Mouse (Mus musculus) limb, embryonic 10.5 days (tissue): ENCODE measurements at regions not wholly inside any gene's neighbourhood (a gene's known extent, or its start where the extent isn't known, plus 50 kb on each side); places are given as distances from the start of the nearest gene placed in this dataset.

Source experiments
- DNase-seq: peaks from one replicate; pipeline ENCODE4 v3.0.0-alpha.2; 2017; ENCODE audit warnings: low spot score
- H3K27ac ChIP-seq: fragments of 300-500 bp; sonication (generic); 2 replicates; pipeline ENCODE4 v1.5.1; 2016; ENCODE audit warnings: mild to moderate bottlenecking
- H3K27me3 ChIP-seq: fragments of 300-500 bp; sonication (generic); 2 replicates; pipeline ENCODE4 v1.6.1; 2016; ENCODE audit warnings: low read depth, mild to moderate bottlenecking; ENCODE audit not compliant: poor library complexity, severe bottlenecking
- H3K36me3 ChIP-seq: fragments of 300-500 bp; sonication (generic); 2 replicates; pipeline ENCODE4 v1.6.1; 2016; ENCODE audit warnings: mild to moderate bottlenecking, moderate library complexity
- H3K4me1 ChIP-seq: fragments of 300-500 bp; sonication (generic); 2 replicates; pipeline ENCODE4 v1.6.1; 2016
- H3K4me3 ChIP-seq: fragments of 300-500 bp; sonication (generic); 2 replicates; pipeline ENCODE4 v1.5.1; 2016; ENCODE audit warnings: mild to moderate bottlenecking, moderate library complexity
- H3K9me3 ChIP-seq: fragments of 300-500 bp; sonication (generic); replicated peaks from 2 replicates; pipeline ENCODE4 v1.6.1; 2016; ENCODE audit warnings: mild to moderate bottlenecking
- WGBS: fragments of 180-500 bp; shearing (Covaris S2); methylation state at CpG from one replicate; pipeline ENCODE4 v1.1.7; 2016; 5-methylcytosine and 5-hydroxymethylcytosine counted together

- peak overlapping the region; percentile 4; the same call in 1 of the 2 replicates for H3K27ac ChIP-seq
- WGBS: 75% methylated on average over 15 of the region's 15 CpGs
- no peak for DNase-seq
- H3K36me3 ChIP-seq: no peaks in the 10 kb centered on the region
- peaks cover 30% of the 10 kb centered on the region for H3K4me1 ChIP-seq
- H3K27me3 ChIP-seq: no peaks in the 10 kb centered on the region
- H3K4me3 ChIP-seq: no peak overlapping the region
- H3K9me3 ChIP-seq: no peaks in the 10 kb centered on the region
These were observed 129.8 kb downstream of the Cd24a start for GRCm38 (mm10) chr10:43707821-43708373.

- Histone ChIP-seq H3K9me3 (no peaks in the 10 kb centered on the region), H3K4me3 (no peak overlapping the region), H3K36me3 (no peaks in the 10 kb centered on the region), H3K4me1 (peaks cover 30% of the 10 kb centered on the region), H3K27ac (no peak overlapping the region), H3K27me3 (no peaks in the 10 kb centered on the region)
- 93% methylated on average over 6 of the region's 6 CpGs for whole genome bisulfite sequencing
- DNase-seq: no peak
These were observed 131.4 kb downstream of the Cd24a start for GRCm38 (mm10) chr10:43709278-43710033.

- Histone ChIP-seq H3K27me3 (no peaks in the 10 kb centered on the region), H3K36me3 (no peaks in the 10 kb centered on the region), H3K4me1 (peaks cover 26% of the 10 kb centered on the region), H3K9me3 (no peaks in the 10 kb centered on the region), H3K27ac (no peak overlapping the region), H3K4me3 (no peak overlapping the region)
- DNase-seq: no peak
- WGBS: 87% methylated on average over 8 of the region's 8 CpGs
These were observed 132.3 kb downstream of the Cd24a start for GRCm38 (mm10) chr10:43710186-43710885.

- H3K27me3 ChIP-seq: no peaks in the 10 kb centered on the region
- DNase-seq: no peak
- WGBS: 88% methylated on average over 2 of the region's 2 CpGs
- H3K27ac ChIP-seq: no peak overlapping the region
- H3K36me3 ChIP-seq: no peaks in the 10 kb centered on the region
- H3K4me1 ChIP-seq: peaks cover 20% of the 10 kb centered on the region
- no peak overlapping the region for H3K4me3 ChIP-seq
- H3K9me3 ChIP-seq: no peaks in the 10 kb centered on the region
These were observed 132.8 kb downstream of the Cd24a start for GRCm38 (mm10) chr10:43710886-43711256.

GRCm38 (mm10) chr10:43712657-43713056 is 134.6 kb downstream of the Cd24a start:
- Histone ChIP-seq H3K4me1 (peaks cover 13% of the 10 kb centered on the region), H3K9me3 (no peaks in the 10 kb centered on the region), H3K4me3 (no peak overlapping the region), H3K27ac (no peak overlapping the region), H3K27me3 (no peaks in the 10 kb centered on the region), H3K36me3 (no peaks in the 10 kb centered on the region)
- no peak for DNase-seq

- Histone ChIP-seq H3K9me3 (no peaks in the 10 kb centered on the region), H3K27ac (peak overlapping the region; percentile 66), H3K27me3 (no peaks in the 10 kb centered on the region), H3K4me3 (no peak overlapping the region), H3K4me1 (peaks cover 52% of the 10 kb centered on the region), H3K36me3 (no peaks in the 10 kb centered on the region)
- WGBS: 54% methylated on average over 13 of the region's 13 CpGs
- DNase-seq: no peak
These were observed 140.7 kb downstream of the Cd24a start for GRCm38 (mm10) chr10:43718768-43719167.

- Histone ChIP-seq H3K27ac (peak overlapping the region; percentile 97; the same call in 1 of the 2 replicates), H3K4me3 (no peak overlapping the region), H3K27me3 (no peaks in the 10 kb centered on the region), H3K9me3 (no peaks in the 10 kb centered on the region), H3K4me1 (peaks cover 71% of the 10 kb centered on the region), H3K36me3 (no peaks in the 10 kb centered on the region)
- WGBS: 78% methylated on average over 4 of the region's 4 CpGs
- DNase-seq: no peak
These were observed 143.3 kb downstream of the Cd24a start for GRCm38 (mm10) chr10:43721356-43721755.

GRCm38 (mm10) chr10:43722164-43722563 is 144.1 kb downstream of the Cd24a start:
- no peak for DNase-seq
- Histone ChIP-seq H3K36me3 (no peaks in the 10 kb centered on the region), H3K4me1 (peaks cover 66% of the 10 kb centered on the region), H3K27me3 (no peaks in the 10 kb centered on the region), H3K27ac (peak overlapping the region; percentile 97), H3K9me3 (no peaks in the 10 kb centered on the region), H3K4me3 (peak overlapping the region; percentile 46)
- WGBS: 1% methylated on average over 3 of the region's 3 CpGs

GRCm38 (mm10) chr10:43722711-43723614 is 144.9 kb downstream of the Cd24a start:
- peak; percentile 83 for DNase-seq
- WGBS: 4% methylated on average over 23 of the region's 23 CpGs
- peak overlapping the region; percentile 46 for H3K4me3 ChIP-seq
- no peaks in the 10 kb centered on the region for H3K36me3 ChIP-seq
- peak overlapping the region; percentile 97 for H3K27ac ChIP-seq
- no peaks in the 10 kb centered on the region for H3K27me3 ChIP-seq
- H3K4me1 ChIP-seq: peaks cover 70% of the 10 kb centered on the region
- no peaks in the 10 kb centered on the region for H3K9me3 ChIP-seq

GRCm38 (mm10) chr10:43723615-43723937 is 145.5 kb downstream of the Cd24a start:
- peak overlapping the region; percentile 46 for H3K4me3 ChIP-seq
- no peak for DNase-seq
- H3K27me3 ChIP-seq: no peaks in the 10 kb centered on the region
- H3K36me3 ChIP-seq: no peaks in the 10 kb centered on the region
- no peaks in the 10 kb centered on the region for H3K9me3 ChIP-seq
- peaks cover 69% of the 10 kb centered on the region for H3K4me1 ChIP-seq
- WGBS: 2% methylated on average over 12 of the region's 12 CpGs
- H3K27ac ChIP-seq: peak overlapping the region; percentile 97

- WGBS: 72% methylated on average over 6 of the region's 6 CpGs
- H3K4me3 ChIP-seq: no peak overlapping the region
- H3K9me3 ChIP-seq: no peaks in the 10 kb centered on the region
- no peak for DNase-seq
- no peaks in the 10 kb centered on the region for H3K36me3 ChIP-seq
- no peaks in the 10 kb centered on the region for H3K27me3 ChIP-seq
- peaks cover 36% of the 10 kb centered on the region for H3K4me1 ChIP-seq
- 0 out of 2 replicates have a peak overlapping the region, but pooled peaks have one; percentile 14 for H3K27ac ChIP-seq
These were observed 149.7 kb downstream of the Cd24a start for GRCm38 (mm10) chr10:43727746-43728145.

GRCm38 (mm10) chr10:43729184-43729583 is 151.1 kb downstream of the Cd24a start:
- no peak overlapping the region for H3K4me3 ChIP-seq
- H3K27me3 ChIP-seq: no peaks in the 10 kb centered on the region
- H3K36me3 ChIP-seq: no peaks in the 10 kb centered on the region
- DNase-seq: no peak
- peak overlapping the region; percentile 3 for H3K27ac ChIP-seq
- H3K4me1 ChIP-seq: peaks cover 30% of the 10 kb centered on the region
- H3K9me3 ChIP-seq: no peaks in the 10 kb centered on the region
- WGBS: 81% methylated on average over 3 of the region's 3 CpGs
